Mouse (Mus musculus) effector memory CD4-positive, alpha-beta T cell, adult 7 months (primary cell): ENCODE data around the gene Ninl. TPM values are rescaled to one million over a fixed set of nuclear protein-coding genes. Genes with fewer than 3 reads are reported as not detected.

ENCODE experiments used
- polyA plus RNA-seq: library from polyadenylated mRNA; unstranded; fragments of 100-300 nt; shearing (Covaris generic); gene quantifications from one replicate; pipeline ENCODE4 v1.2.1, GENCODE M21; 2017

The Ninl gene
- polyA plus RNA-seq: 0.32 TPM

GRCm38 (mm10) chr2:151039232-151039695, at the start of gene Ninl, which contains the start of gene Nanp:
TSS of gene Ninl (minus strand) at chr2:151039382.
TSS of gene Nanp (minus strand) at chr2:151039398.

GRCm38 (mm10) chr2:150904936-150905450, 134.2 kb downstream of the Ninl start, which contains the start of gene Gins1:
TSS of gene Gins1 (plus strand) at chr2:150905400.

GRCm38 (mm10) chr2:150904272-150904935, 134.8 kb downstream of the Ninl start, which contains the start of gene Abhd12:
TSS of gene Abhd12 (minus strand) at chr2:150904741.

Other genes starting within 250 kb of the Ninl start
- gene Abhd12, start 134.6 kb downstream of the Ninl start, polyA plus RNA-seq: 40.4 TPM
- gene Gins1, start 134.0 kb downstream of the Ninl start, polyA plus RNA-seq: 2.0 TPM
- 11.8 TPM for gene Nanp, start within 50 bp of the Ninl start, polyA plus RNA-seq
- gene Gm14151, start 53.0 kb upstream of the Ninl start, polyA plus RNA-seq: not detected
- not detected for gene Gm14147, start 58.9 kb upstream of the Ninl start, polyA plus RNA-seq